Mouse (Mus musculus): ENCODE measurements around the gene 5430419D17Rik. TPM values are rescaled to one million over a fixed set of nuclear protein-coding genes. Genes with fewer than 3 reads are reported as not detected.

Gene 5430419D17Rik
- polyA plus RNA-seq, 2 experiments = 0.03 TPM; not detected in 1

DNA sequence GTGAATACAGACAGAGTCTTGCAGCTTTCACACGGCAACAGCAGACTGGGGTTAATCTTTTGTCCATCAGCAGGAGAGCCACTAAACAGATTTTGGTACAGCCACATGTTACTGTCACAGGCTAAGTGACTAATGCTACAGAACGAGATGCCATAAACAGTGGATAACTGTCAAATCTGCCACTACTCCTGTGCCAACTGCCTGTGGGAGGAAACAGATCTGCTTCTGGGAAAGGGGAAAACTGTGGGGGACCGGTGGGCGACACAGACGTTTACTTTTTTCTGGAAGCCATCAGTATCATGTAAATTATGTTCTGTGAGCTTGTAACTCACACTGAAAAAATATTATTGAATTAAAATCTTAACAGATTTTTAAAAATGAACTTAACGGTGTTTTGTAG is 86.7 kb downstream of the 5430419D17Rik start:
- H3K36me3 ChIP-seq (ENCODE audit: control insufficient read depth, insufficient read depth, low read length) = no peaks in the 10 kb centered on the region
- no peaks in the 10 kb centered on the region for H3K9me3 ChIP-seq (ENCODE audit: control insufficient read depth, low read length)
- H3K4me1 ChIP-seq (ENCODE audit: control insufficient read depth, insufficient read depth, low read length) = no peaks in the 10 kb centered on the region
- no peaks in the 10 kb centered on the region for H3K27me3 ChIP-seq (ENCODE audit: control insufficient read depth, insufficient read depth, low read length)
- no peak overlapping the region for H3K27ac ChIP-seq (replicated peaks; ENCODE audit: low read depth, low read length)
- H3K4me3 ChIP-seq (replicated peaks; ENCODE audit: low read length) = no peak overlapping the region
- 60% methylated on average over 6 of the region's 6 CpGs for WGBS
- H3K9ac ChIP-seq (ENCODE audit: low read depth, low read length, severe bottlenecking) = no peak overlapping the region
- ATAC-seq (ENCODE audit: low FRiP score, low read depth) (no peak), DNase-seq (ENCODE audit: low spot score) (no peak)
- no peak overlapping the region for H3K4me2 ChIP-seq (replicated peaks; ENCODE audit: low read depth, low read length, severe bottlenecking)
- TF ChIP-seq POLR2A (IDR thresholded peaks at IDR 0.05; ENCODE audit: borderline replicate concordance, extremely low read depth, insufficient read depth, insufficient read length) = no peak

DNA sequence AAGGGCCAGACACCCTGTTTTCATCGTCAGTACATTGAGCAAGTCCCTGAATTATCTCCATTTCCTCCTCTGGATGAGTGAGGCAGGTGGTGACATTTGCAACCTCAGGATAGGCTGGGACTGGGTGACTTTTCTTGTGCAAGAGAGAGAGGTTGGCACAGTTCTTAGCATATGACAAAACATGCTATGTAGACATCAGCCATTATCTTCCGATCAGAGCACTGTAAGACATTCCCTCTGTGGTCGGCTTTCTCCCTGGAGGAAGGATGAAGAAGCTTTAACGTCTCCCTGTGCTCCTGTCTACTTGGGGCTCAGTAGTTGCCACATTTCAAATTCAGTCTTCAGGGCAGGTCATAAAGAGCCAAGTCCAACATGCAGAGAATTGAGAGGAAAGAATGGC is 90.0 kb downstream of the 5430419D17Rik start:
- no peaks in the 10 kb centered on the region for H3K4me1 ChIP-seq (ENCODE audit: control insufficient read depth, insufficient read depth, low read length)
- no peaks in the 10 kb centered on the region for H3K27me3 ChIP-seq (ENCODE audit: control insufficient read depth, insufficient read depth, low read length)
- ATAC-seq (ENCODE audit: low FRiP score, low read depth) (no peak), DNase-seq (ENCODE audit: low spot score) (no peak)
- no peak overlapping the region for H3K4me3 ChIP-seq (replicated peaks; ENCODE audit: low read length)
- 87% methylated on average over 4 of the region's 4 CpGs for WGBS
- H3K9me3 ChIP-seq (ENCODE audit: control insufficient read depth, low read length) = no peaks in the 10 kb centered on the region
- no peak for TF ChIP-seq POLR2A (IDR thresholded peaks at IDR 0.05; ENCODE audit: borderline replicate concordance, extremely low read depth, insufficient read depth, insufficient read length)
- no peak overlapping the region for H3K27ac ChIP-seq (replicated peaks; ENCODE audit: low read depth, low read length)
- no peak overlapping the region for H3K4me2 ChIP-seq (replicated peaks; ENCODE audit: low read depth, low read length, severe bottlenecking)
- no peak overlapping the region for H3K9ac ChIP-seq (ENCODE audit: low read depth, low read length, severe bottlenecking)
- no peaks in the 10 kb centered on the region for H3K36me3 ChIP-seq (ENCODE audit: control insufficient read depth, insufficient read depth, low read length)

DNA sequence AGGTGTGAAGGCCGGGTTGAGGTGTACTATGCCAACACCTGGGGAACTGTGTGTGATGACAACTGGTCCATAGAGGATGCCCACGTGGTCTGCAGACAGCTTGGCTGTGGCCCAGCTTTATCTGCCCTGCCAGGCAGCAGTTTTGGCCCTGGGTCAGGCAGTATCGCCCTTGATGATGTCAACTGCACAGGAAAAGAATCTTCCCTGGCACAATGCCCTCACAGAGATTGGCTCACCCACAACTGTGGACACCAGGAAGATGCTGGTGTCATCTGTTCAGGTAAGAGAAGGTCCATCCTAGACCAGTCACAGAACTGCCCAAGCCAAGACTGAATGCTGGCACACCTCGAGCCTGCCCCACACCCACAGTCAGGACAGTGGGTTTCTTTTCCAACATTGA is 91.6 kb downstream of the 5430419D17Rik start:
- TF ChIP-seq POLR2A (IDR thresholded peaks at IDR 0.05; ENCODE audit: borderline replicate concordance, extremely low read depth, insufficient read depth, insufficient read length) = no peak
- Histone ChIP-seq H3K27me3 (ENCODE audit: control insufficient read depth, insufficient read depth, low read length) (no peaks in the 10 kb centered on the region), H3K27ac (replicated peaks; ENCODE audit: low read depth, low read length) (no peak overlapping the region), H3K4me1 (ENCODE audit: control insufficient read depth, insufficient read depth, low read length) (no peaks in the 10 kb centered on the region), H3K36me3 (ENCODE audit: control insufficient read depth, insufficient read depth, low read length) (no peaks in the 10 kb centered on the region), H3K9me3 (ENCODE audit: control insufficient read depth, low read length) (no peaks in the 10 kb centered on the region), H3K4me3 (replicated peaks; ENCODE audit: low read length) (no peak overlapping the region), H3K9ac (ENCODE audit: low read depth, low read length, severe bottlenecking) (no peak overlapping the region), H3K4me2 (replicated peaks; ENCODE audit: low read depth, low read length, severe bottlenecking) (no peak overlapping the region)
- 77% methylated on average over 4 of the region's 4 CpGs for WGBS
- DNase-seq (ENCODE audit: low spot score) (no peak), ATAC-seq (ENCODE audit: low FRiP score, low read depth) (no peak)

DNA sequence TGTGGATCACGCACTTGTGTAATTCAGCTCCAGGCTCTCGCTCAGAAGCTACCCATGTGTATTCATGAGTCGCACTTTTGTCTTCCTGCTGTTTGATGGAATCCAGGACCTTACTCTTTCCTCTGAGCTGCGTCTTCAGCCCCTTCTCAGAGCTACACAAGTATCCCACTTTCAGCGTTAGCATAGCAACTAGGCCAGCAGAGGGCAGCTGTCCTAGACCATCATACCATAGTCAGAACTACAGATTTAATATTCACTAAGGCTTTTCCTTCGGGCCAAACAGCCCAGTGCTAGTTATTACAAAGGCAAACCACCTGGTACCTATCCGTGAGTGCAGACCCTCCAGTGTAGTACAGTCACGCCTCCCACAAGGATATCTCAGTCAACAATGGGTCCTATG is 122.9 kb downstream of the 5430419D17Rik start:
- ATAC-seq (ENCODE audit: low FRiP score, low read depth) (no peak), DNase-seq (ENCODE audit: low spot score) (no peak)
- Histone ChIP-seq H3K4me1 (ENCODE audit: control insufficient read depth, insufficient read depth, low read length) (no peaks in the 10 kb centered on the region), H3K4me2 (replicated peaks; ENCODE audit: low read depth, low read length, severe bottlenecking) (no peak overlapping the region), H3K36me3 (ENCODE audit: control insufficient read depth, insufficient read depth, low read length) (no peaks in the 10 kb centered on the region), H3K27me3 (ENCODE audit: control insufficient read depth, insufficient read depth, low read length) (no peaks in the 10 kb centered on the region), H3K27ac (replicated peaks; ENCODE audit: low read depth, low read length) (no peak overlapping the region), H3K9me3 (ENCODE audit: control insufficient read depth, low read length) (no peaks in the 10 kb centered on the region), H3K4me3 (replicated peaks; ENCODE audit: low read length) (no peak overlapping the region), H3K9ac (ENCODE audit: low read depth, low read length, severe bottlenecking) (no peak overlapping the region)
- WGBS = 76% methylated on average over 8 of the region's 8 CpGs
- no peak for TF ChIP-seq POLR2A (IDR thresholded peaks at IDR 0.05; ENCODE audit: borderline replicate concordance, extremely low read depth, insufficient read depth, insufficient read length)

DNA sequence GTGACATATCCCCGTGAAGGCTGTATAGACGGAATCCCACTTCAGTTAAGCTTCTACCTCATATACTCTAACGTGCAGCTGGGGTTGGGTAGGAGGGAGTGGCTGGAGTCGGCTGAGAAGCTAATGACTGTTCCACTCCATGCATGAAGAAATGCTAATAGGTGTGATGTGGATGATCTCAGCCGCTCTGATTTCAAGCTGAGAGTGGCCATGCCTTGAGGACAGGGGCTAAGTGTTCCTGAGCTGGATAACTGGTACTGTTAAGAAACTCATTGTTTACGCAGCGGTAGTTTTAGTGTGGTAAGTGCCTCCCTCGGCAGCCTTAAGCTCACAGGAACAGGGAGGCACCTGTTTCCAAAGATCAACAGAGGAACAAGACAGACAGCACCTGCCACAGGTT is 129.1 kb downstream of the 5430419D17Rik start:
- no peaks in the 10 kb centered on the region for H3K27me3 ChIP-seq (ENCODE audit: control insufficient read depth, insufficient read depth, low read length)
- H3K4me3 ChIP-seq (replicated peaks; ENCODE audit: low read length) = no peak overlapping the region
- H3K9me3 ChIP-seq (ENCODE audit: control insufficient read depth, low read length) = no peaks in the 10 kb centered on the region
- DNase-seq (ENCODE audit: low spot score) (no peak), ATAC-seq (ENCODE audit: low FRiP score, low read depth) (no peak)
- no peaks in the 10 kb centered on the region for H3K4me1 ChIP-seq (ENCODE audit: control insufficient read depth, insufficient read depth, low read length)
- 69% methylated on average over 8 of the region's 8 CpGs for WGBS
- no peak overlapping the region for H3K27ac ChIP-seq (replicated peaks; ENCODE audit: low read depth, low read length)
- H3K4me2 ChIP-seq (replicated peaks; ENCODE audit: low read depth, low read length, severe bottlenecking) = no peak overlapping the region
- H3K9ac ChIP-seq (ENCODE audit: low read depth, low read length, severe bottlenecking) = no peak overlapping the region
- H3K36me3 ChIP-seq (ENCODE audit: control insufficient read depth, insufficient read depth, low read length) = no peaks in the 10 kb centered on the region
- no peak for TF ChIP-seq POLR2A (IDR thresholded peaks at IDR 0.05; ENCODE audit: borderline replicate concordance, extremely low read depth, insufficient read depth, insufficient read length)

DNA sequence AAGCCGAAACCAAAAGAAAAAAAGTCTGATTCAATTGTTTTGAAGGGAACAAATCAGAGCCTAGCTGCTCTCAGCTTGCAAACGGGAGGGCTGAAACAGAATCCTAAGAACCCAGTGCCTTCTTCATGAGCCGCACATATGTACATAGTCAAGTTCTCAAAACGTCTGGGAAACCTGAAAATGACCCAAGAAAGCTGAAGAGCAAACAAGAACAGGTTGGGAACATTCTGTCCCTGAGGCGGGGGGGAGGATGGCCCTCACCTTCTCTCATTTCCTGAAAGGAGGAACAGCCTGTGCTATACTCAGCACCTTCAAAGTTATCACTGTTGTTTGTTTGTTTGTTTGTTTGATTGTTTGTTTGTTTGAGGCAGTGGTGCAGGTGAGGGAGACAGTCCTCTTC is 132.5 kb downstream of the 5430419D17Rik start:
- no peak for TF ChIP-seq POLR2A (IDR thresholded peaks at IDR 0.05; ENCODE audit: borderline replicate concordance, extremely low read depth, insufficient read depth, insufficient read length)
- no peak overlapping the region for H3K9ac ChIP-seq (ENCODE audit: low read depth, low read length, severe bottlenecking)
- no peaks in the 10 kb centered on the region for H3K9me3 ChIP-seq (ENCODE audit: control insufficient read depth, low read length)
- H3K4me2 ChIP-seq (replicated peaks; ENCODE audit: low read depth, low read length, severe bottlenecking) = no peak overlapping the region
- H3K27ac ChIP-seq (replicated peaks; ENCODE audit: low read depth, low read length) = no peak overlapping the region
- H3K4me3 ChIP-seq (replicated peaks; ENCODE audit: low read length) = no peak overlapping the region
- no peaks in the 10 kb centered on the region for H3K4me1 ChIP-seq (ENCODE audit: control insufficient read depth, insufficient read depth, low read length)
- H3K36me3 ChIP-seq (ENCODE audit: control insufficient read depth, insufficient read depth, low read length) = no peaks in the 10 kb centered on the region
- no peak for ATAC-seq (ENCODE audit: low FRiP score, low read depth)
- H3K27me3 ChIP-seq (ENCODE audit: control insufficient read depth, insufficient read depth, low read length) = no peaks in the 10 kb centered on the region
- 80% methylated on average over 5 of the region's 5 CpGs for WGBS
- DNase-seq (ENCODE audit: low spot score) = no peak

Measured in limb, embryonic 14.5 days (tissue).